In the genomic region with DNA sequence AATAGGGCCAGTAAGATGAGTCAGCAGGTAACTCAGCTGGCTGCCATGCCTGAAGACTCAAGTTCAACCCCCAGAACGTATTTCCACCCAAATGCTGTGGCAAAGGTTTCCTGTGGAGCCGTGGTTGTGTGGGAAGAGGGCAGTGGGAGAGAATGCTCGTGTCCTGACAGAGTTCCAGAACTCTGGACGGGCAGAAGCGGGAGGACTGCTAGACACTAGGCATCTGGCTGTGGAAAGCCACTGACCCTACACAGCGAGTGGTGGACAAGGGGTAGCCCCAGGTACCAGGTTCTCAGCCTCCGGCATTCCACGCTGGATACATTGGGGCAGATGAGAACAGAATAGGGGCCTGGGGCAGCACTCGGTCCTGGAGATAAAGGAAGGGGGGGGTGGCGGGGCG, we compare ENCODE assay signal across 25 mouse cellular contexts.
DNase-seq lines count a peak whose midpoint lies in the region; ATAC-seq lines count a peak whose summit lies in the region.
"Had no signal": no experiment of that assay in that cellular context is flagged by ENCODE, and none has a peak within 500 bp of the region (broad histone marks: within the 10 kb centered on the region; RNA-seq: fewer than 3 reads in every experiment).

No protein-coding gene starts in this region.

- H3K27ac ChIP-seq in heart, embryonic 10.5 days, result peak overlapping the region; percentile 63
- H3K27ac ChIP-seq in heart, embryonic 11.5 days (ENCODE audit: low read depth, low read length), result no peak overlapping the region
- H3K27ac ChIP-seq: embryonic facial prominence, embryonic 12.5 days; forebrain, embryonic 13.5 days; forebrain, embryonic 15.5 days had no signal

- H3K27me3 ChIP-seq in heart, embryonic 10.5 days (ENCODE audit: insufficient read depth, poor library complexity, severe bottlenecking), result no peaks in the 10 kb centered on the region
- no peaks in the 10 kb centered on the region for H3K27me3 ChIP-seq in heart, embryonic 11.5 days (ENCODE audit: control insufficient read depth, insufficient read depth, low read length)
- H3K27me3 ChIP-seq: CH12.LX; embryonic facial prominence, embryonic 12.5 days; forebrain, embryonic 13.5 days; forebrain, embryonic 15.5 days; Patski had no signal

- H3K9me3 ChIP-seq in heart, embryonic 10.5 days, result no peaks in the 10 kb centered on the region
- no peaks in the 10 kb centered on the region for H3K9me3 ChIP-seq in heart, embryonic 11.5 days (replicated peaks; ENCODE audit: control insufficient read depth, low read length)
- H3K9me3 ChIP-seq: embryonic facial prominence, embryonic 12.5 days; forebrain, embryonic 13.5 days; forebrain, embryonic 15.5 days; G1E had no signal

- no peak overlapping the region for H3K4me3 ChIP-seq in heart, embryonic 10.5 days
- H3K4me3 ChIP-seq in heart, embryonic 11.5 days (ENCODE audit: low read depth, low read length), result no peak overlapping the region
- H3K4me3 ChIP-seq: embryonic facial prominence, embryonic 12.5 days; forebrain, embryonic 13.5 days; forebrain, embryonic 15.5 days had no signal

- WGBS in heart, embryonic 10.5 days, result 73% methylated on average over 11 of the region's 11 CpGs
- 76% methylated on average over 11 of the region's 11 CpGs for WGBS in heart, embryonic 11.5 days (ENCODE audit: insufficient replicate concordance)

- no peak overlapping the region for H3K9ac ChIP-seq in heart, embryonic 11.5 days (ENCODE audit: low read depth, low read length)
- H3K9ac ChIP-seq: embryonic facial prominence, embryonic 12.5 days; forebrain, embryonic 13.5 days; forebrain, embryonic 15.5 days; forebrain, postnatal 0 days had no signal

- H3K4me1 ChIP-seq in heart, embryonic 10.5 days, result peaks cover 38% of the 10 kb centered on the region
- H3K4me1 ChIP-seq in heart, embryonic 11.5 days (ENCODE audit: control insufficient read depth, insufficient read depth, low read length), result 0 out of 2 replicates have a peak, but pooled peaks cover 4% of the 10 kb centered on the region
- H3K4me1 ChIP-seq: forebrain, embryonic 13.5 days; forebrain, embryonic 15.5 days had no signal

- H3K36me3 ChIP-seq in heart, embryonic 10.5 days, result no peaks in the 10 kb centered on the region
- no peaks in the 10 kb centered on the region for H3K36me3 ChIP-seq in heart, embryonic 11.5 days (ENCODE audit: control insufficient read depth, insufficient read depth, low read length)
- H3K36me3 ChIP-seq: embryonic facial prominence, embryonic 12.5 days; forebrain, embryonic 15.5 days; G1E had no signal

- peak; percentile 57 for DNase-seq in heart, embryonic 10.5 days (ENCODE audit: low spot score)
- peak; percentile 7 for DNase-seq in brain, adult 2 months (ENCODE audit: low read depth, low spot score)
- DNase-seq in embryo, embryonic 10.5 days (ENCODE audit: low spot score), result no peak
- no peak for DNase-seq in kidney, adult 8-10 months
- DNase-seq: adrenal gland, adult 8-10 months; adrenal gland, postnatal 14 days; adrenal gland, postnatal 36 days; B cell, adult 2 months; cerebellum, adult 11 months; cerebellum, adult 18-20 months; cerebellum, adult 8-10 months; cerebellum, adult 9-11 months; cerebellum, postnatal 14 days; cerebellum, postnatal 36 days; embryo, embryonic 11 days; forebrain, postnatal 0 days had no signal

- no peak for ATAC-seq in heart, embryonic 11.5 days (replicated peaks; ENCODE audit: insufficient number of reproducible peaks, low FRiP score, low TSS enrichment)
- ATAC-seq: activated CD4-positive, CD25-positive, alpha-beta regulatory T cell, adult 4 months; CD4-positive, CD25-positive, alpha-beta regulatory T cell, adult 4 months; forebrain, embryonic 13.5 days; forebrain, embryonic 15.5 days; forebrain, postnatal 0 days; Patski had no signal

- H3K4me2 ChIP-seq in heart, embryonic 11.5 days, result no peak overlapping the region
- H3K4me2 ChIP-seq: embryonic facial prominence, embryonic 12.5 days; forebrain, embryonic 13.5 days; forebrain, embryonic 15.5 days had no signal

Comparison
In these comparisons a context has a peak if more than half of its experiments do, and no peak if none do; other contexts are left out.
1. DNase-seq: peak in heart, embryonic 10.5 days (single experiment) and brain, adult 2 months (single experiment); none in embryo, embryonic 10.5 days (single experiment) and kidney, adult 8-10 months (0 of 2).